Mouse (Mus musculus) heart, embryonic 16.5 days (tissue): ENCODE results near the gene Hps1. TPM values are rescaled to one million over a fixed set of nuclear protein-coding genes. Genes with fewer than 3 reads are reported as not detected.

Experiments used
- ATAC-seq: fragments of 200-750 bp; cut with Nextera tagmentation; replicated peaks from 2 replicates; pipeline ENCODE4 v1.8.0; 2017; ENCODE audit warnings: moderate number of reproducible peaks; ENCODE audit not compliant: insufficient read depth, low FRiP score; ENCODE audit errors: extremely low read depth
- H3K27ac ChIP-seq: fragments of 300-500 bp; sonication (generic); 2 replicates; pipeline ENCODE4 v1.5.1; 2014; ENCODE audit warnings: mild to moderate bottlenecking, low read length, control low read depth, moderate library complexity
- H3K27me3 ChIP-seq: fragments of 300-500 bp; sonication (generic); 2 replicates; pipeline ENCODE4 v1.6.1; 2014; ENCODE audit warnings: low read length, mixed read lengths; ENCODE audit not compliant: control insufficient read depth, insufficient read depth
- H3K36me3 ChIP-seq: fragments of 300-500 bp; sonication (generic); 2 replicates; pipeline ENCODE4 v1.6.1; 2014; ENCODE audit not compliant: control insufficient read depth, insufficient read depth
- H3K4me1 ChIP-seq: fragments of 300-500 bp; sonication (generic); 2 replicates; pipeline ENCODE4 v1.6.1; 2014; ENCODE audit warnings: low read length, mixed read lengths; ENCODE audit not compliant: control insufficient read depth, insufficient read depth
- H3K4me2 ChIP-seq: fragments of 300-500 bp; sonication (generic); 2 replicates; pipeline ENCODE4 v1.6.1; 2014; ENCODE audit warnings: low read depth, mild to moderate bottlenecking, control low read depth, low read length
- H3K4me3 ChIP-seq: fragments of 300-500 bp; sonication (generic); 2 replicates; pipeline ENCODE4 v1.5.1; 2014; ENCODE audit warnings: mild to moderate bottlenecking, control low read depth, low read length
- H3K9ac ChIP-seq: fragments of 300-500 bp; sonication (generic); 2 replicates; pipeline ENCODE4 v1.6.1; 2014; ENCODE audit warnings: low read length, control low read depth
- H3K9me3 ChIP-seq: fragments of 300-500 bp; sonication (generic); replicated peaks from 2 replicates; pipeline ENCODE4 v1.6.1; 2016; ENCODE audit warnings: low read length; ENCODE audit not compliant: control insufficient read depth
- WGBS: fragments of 180-500 bp; shearing (Covaris S2); extraction: QIAGEN DNeasy Blood & Tissue Kit; methylation state at CpG from one replicate; pipeline ENCODE4 v1.1.7; 2014; 5-methylcytosine and 5-hydroxymethylcytosine counted together
- polyA plus RNA-seq: library from polyadenylated mRNA; unstranded; fragments of >200 nt; fragmentation: Nextera tagmentation; extraction: Ambion mirVana; gene quantifications from 2 replicates; pipeline ENCODE4 v1.2.1, GENCODE M21; 2015

The Hps1 gene
- polyA plus RNA-seq, 1 experiment from 2014 or later, result 6.7 TPM

DNA sequence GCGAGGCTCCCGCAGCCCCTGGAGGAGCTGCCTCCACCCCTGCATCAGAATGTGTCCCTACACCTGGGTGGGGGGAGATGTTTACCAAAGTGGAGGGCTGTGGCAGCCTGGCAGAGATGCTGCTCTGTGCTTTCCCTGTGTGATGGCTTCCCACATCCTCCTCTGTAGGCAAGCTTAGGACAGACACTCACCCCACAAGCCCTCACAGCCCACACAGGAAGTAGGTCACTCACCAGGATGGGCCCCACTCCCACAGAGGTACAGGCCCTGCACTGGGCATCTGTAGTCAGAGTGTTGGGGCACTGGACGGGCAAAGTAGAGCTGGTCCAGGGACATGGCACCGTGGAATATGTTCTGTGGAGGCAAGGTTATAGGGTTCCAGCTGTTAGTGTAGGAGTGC, 52.4 kb downstream of the Hps1 start:
- Histone ChIP-seq H3K36me3 (no peaks in the 10 kb centered on the region), H3K4me3 (no peak overlapping the region), H3K9me3 (no peaks in the 10 kb centered on the region), H3K27me3 (no peaks in the 10 kb centered on the region), H3K4me1 (no peaks in the 10 kb centered on the region), H3K9ac (no peak overlapping the region), H3K4me2 (no peak overlapping the region), H3K27ac (no peak overlapping the region)
- 82% methylated on average over 4 of the region's 4 CpGs for WGBS
- no peak for ATAC-seq

DNA sequence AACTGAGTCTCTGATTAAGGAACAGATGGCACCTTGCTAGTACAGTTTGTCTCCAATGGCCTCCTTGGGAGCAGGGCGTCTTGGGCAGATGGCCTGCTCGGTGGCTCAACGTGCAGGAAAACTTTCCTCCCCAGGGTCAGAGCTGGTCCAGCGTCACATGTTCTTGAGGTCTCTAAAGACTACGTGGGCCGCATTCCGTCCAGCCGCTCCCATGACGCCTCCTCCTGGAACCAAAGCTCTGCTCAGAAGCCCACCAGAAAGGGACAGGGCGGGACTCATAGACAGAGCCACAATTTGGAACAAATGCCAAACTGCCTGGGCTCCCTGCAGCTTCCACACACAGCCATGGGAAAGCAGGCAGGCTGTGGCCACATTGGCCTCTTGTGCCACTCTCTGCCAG, 53.0 kb downstream of the Hps1 start:
- H3K27ac ChIP-seq, result no peak overlapping the region
- H3K9ac ChIP-seq, result no peak overlapping the region
- H3K4me3 ChIP-seq, result no peak overlapping the region
- no peaks in the 10 kb centered on the region for H3K36me3 ChIP-seq
- H3K9me3 ChIP-seq, result no peaks in the 10 kb centered on the region
- H3K4me2 ChIP-seq, result no peak overlapping the region
- WGBS, result 86% methylated on average over 10 of the region's 10 CpGs
- no peak for ATAC-seq
- H3K27me3 ChIP-seq, result no peaks in the 10 kb centered on the region
- no peaks in the 10 kb centered on the region for H3K4me1 ChIP-seq

- no peak for ATAC-seq
- H3K27ac ChIP-seq, result no peak overlapping the region
- no peaks in the 10 kb centered on the region for H3K36me3 ChIP-seq
- no peak overlapping the region for H3K4me3 ChIP-seq
- H3K9ac ChIP-seq, result no peak overlapping the region
- H3K9me3 ChIP-seq, result no peaks in the 10 kb centered on the region
- no peaks in the 10 kb centered on the region for H3K4me1 ChIP-seq
- H3K4me2 ChIP-seq, result no peak overlapping the region
- no peaks in the 10 kb centered on the region for H3K27me3 ChIP-seq
- WGBS, result 85% methylated on average over 3 of the region's 3 CpGs
Measured at GRCm38 (mm10) chr19:42725973-42726350, 53.8 kb downstream of the Hps1 start.

DNA sequence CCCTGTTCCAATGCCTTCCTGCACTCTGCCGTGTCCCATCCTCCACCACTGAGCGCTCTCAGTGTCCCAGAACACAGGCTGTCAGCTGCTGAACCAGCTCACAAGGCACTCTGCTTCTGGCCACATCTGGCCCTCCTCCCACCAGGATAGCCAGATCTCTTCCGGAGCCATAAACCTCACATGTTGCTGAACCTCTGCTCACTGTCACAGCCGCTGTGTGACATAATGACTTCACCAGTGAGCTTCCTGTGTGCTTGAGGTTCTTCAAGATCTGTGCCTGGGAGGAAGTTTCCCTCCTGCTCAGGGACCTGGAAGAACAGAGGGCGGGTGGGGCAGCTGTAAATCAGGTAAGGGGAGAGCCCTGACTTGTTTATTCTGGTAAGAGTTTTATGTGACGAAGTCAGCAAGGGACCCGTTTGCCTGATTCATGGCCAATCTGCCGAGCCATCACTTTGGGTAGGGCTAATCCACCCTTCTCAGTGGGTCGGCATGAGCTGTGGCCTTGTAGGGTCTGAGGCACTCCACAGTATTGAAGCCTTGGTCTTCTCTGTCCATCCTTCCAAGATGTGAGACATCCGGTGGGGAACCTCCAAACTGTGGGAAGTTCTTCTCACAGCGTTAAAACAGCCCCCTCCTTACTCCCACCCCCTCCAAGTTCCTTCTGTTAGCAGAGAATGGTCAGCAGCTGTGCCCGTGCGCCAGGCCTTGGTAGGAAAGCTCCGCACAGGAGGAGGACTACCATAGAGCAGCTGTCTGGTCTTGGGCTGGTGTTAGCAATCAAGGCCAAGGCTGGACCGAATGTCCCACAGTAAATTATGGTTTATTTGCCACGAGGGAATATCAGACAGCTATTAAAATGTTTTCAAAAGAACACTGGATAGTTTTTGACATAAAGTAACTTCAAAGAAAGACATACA, 54.5 kb downstream of the Hps1 start:
- Histone ChIP-seq H3K4me3 (no peak overlapping the region), H3K9me3 (no peaks in the 10 kb centered on the region), H3K9ac (no peak overlapping the region), H3K4me2 (no peak overlapping the region), H3K27ac (no peak overlapping the region), H3K27me3 (no peaks in the 10 kb centered on the region), H3K36me3 (no peaks in the 10 kb centered on the region), H3K4me1 (no peaks in the 10 kb centered on the region)
- ATAC-seq, result no peak
- 56% methylated on average over 16 of the region's 16 CpGs for WGBS

GRCm38 (mm10) chr19:42723302-42723701, 56.5 kb downstream of the Hps1 start:
- H3K4me2 ChIP-seq, result no peak overlapping the region
- WGBS, result 74% methylated on average over 6 of the region's 6 CpGs
- no peaks in the 10 kb centered on the region for H3K27me3 ChIP-seq
- no peak overlapping the region for H3K27ac ChIP-seq
- no peak overlapping the region for H3K4me3 ChIP-seq
- ATAC-seq, result no peak
- no peak overlapping the region for H3K9ac ChIP-seq
- H3K36me3 ChIP-seq, result no peaks in the 10 kb centered on the region
- H3K9me3 ChIP-seq, result no peaks in the 10 kb centered on the region
- no peaks in the 10 kb centered on the region for H3K4me1 ChIP-seq

DNA sequence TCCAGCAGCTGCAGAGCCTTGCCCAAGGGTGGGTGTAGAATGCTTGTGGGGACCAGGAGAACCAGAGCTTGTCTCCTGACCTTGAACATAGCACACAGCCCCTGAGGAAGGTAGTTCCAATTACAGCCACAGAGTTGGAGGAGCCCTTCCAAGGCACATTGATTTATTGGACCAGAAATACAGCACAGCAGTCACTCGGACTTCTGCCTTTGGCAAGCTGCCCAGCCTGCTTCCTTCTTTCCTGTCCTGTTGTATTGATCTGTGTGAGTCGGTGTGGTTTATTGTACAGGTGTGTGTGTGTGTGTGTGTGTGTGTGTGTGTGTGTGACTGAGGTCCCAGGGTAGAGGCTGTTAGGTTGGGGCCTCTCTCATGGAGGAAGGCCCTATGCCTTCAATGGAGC, 57.3 kb downstream of the Hps1 start:
- no peak for ATAC-seq
- no peaks in the 10 kb centered on the region for H3K36me3 ChIP-seq
- H3K4me1 ChIP-seq, result no peaks in the 10 kb centered on the region
- no peaks in the 10 kb centered on the region for H3K27me3 ChIP-seq
- H3K9me3 ChIP-seq, result no peaks in the 10 kb centered on the region
- no peak overlapping the region for H3K4me3 ChIP-seq
- 50% methylated on average over 2 of the region's 2 CpGs for WGBS
- H3K27ac ChIP-seq, result no peak overlapping the region
- H3K4me2 ChIP-seq, result no peak overlapping the region
- H3K9ac ChIP-seq, result no peak overlapping the region

GRCm38 (mm10) chr19:42718101-42718500, 61.7 kb downstream of the Hps1 start:
- 83% methylated on average over 3 of the region's 3 CpGs for WGBS
- no peak overlapping the region for H3K4me3 ChIP-seq
- ATAC-seq, result no peak
- H3K27ac ChIP-seq, result no peak overlapping the region
- H3K9ac ChIP-seq, result no peak overlapping the region
- H3K9me3 ChIP-seq, result no peaks in the 10 kb centered on the region
- H3K4me1 ChIP-seq, result no peaks in the 10 kb centered on the region
- no peaks in the 10 kb centered on the region for H3K36me3 ChIP-seq
- no peak overlapping the region for H3K4me2 ChIP-seq
- no peaks in the 10 kb centered on the region for H3K27me3 ChIP-seq

DNA sequence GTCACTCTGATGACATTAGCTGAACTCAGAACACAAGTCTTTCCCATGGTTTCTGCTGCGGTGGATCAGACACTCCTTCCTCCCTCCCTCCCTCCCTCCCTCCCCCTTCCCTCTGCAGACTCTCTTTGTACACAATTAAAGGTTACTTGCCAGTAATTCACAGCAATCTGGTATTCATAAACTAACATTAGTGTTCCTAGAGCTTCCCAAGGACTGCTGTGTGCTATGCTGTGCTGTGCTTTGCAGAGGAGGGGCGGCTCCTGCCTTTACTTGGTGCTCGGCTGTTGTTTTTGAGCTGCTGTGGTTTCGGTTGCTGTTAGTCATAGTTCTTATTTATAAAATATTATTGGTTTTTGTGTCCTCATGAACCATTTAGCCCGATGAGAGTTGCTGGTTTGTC, 62.1 kb downstream of the Hps1 start:
- ATAC-seq, result no peak
- Histone ChIP-seq H3K9ac (no peak overlapping the region), H3K4me3 (no peak overlapping the region), H3K4me2 (no peak overlapping the region), H3K27me3 (no peaks in the 10 kb centered on the region), H3K36me3 (no peaks in the 10 kb centered on the region), H3K27ac (no peak overlapping the region), H3K4me1 (no peaks in the 10 kb centered on the region), H3K9me3 (no peaks in the 10 kb centered on the region)
- WGBS, result 74% methylated on average over 5 of the region's 5 CpGs

GRCm38 (mm10) chr19:42716507-42716906, 63.3 kb downstream of the Hps1 start:
- no peak overlapping the region for H3K4me3 ChIP-seq
- H3K27me3 ChIP-seq, result no peaks in the 10 kb centered on the region
- H3K36me3 ChIP-seq, result no peaks in the 10 kb centered on the region
- no peak overlapping the region for H3K4me2 ChIP-seq
- peaks cover 2% of the 10 kb centered on the region; the same call in 1 of the 2 replicates for H3K4me1 ChIP-seq
- H3K27ac ChIP-seq, result no peak overlapping the region
- 61% methylated on average over 7 of the region's 7 CpGs for WGBS
- no peak for ATAC-seq
- H3K9ac ChIP-seq, result no peak overlapping the region
- no peaks in the 10 kb centered on the region for H3K9me3 ChIP-seq
